Mouse (Mus musculus) right cerebral cortex, adult 2 months (tissue): Measurements from ENCODE around the gene Msantd3.
A peak's percentile ranks its signal among the peaks of the same experiment; 100 is the strongest.

Experiments
- DNase-seq, 2 experiments: peaks; one replicate each; pipeline ENCODE4 v3.0.0; 2021 to 2022; ENCODE audit warnings: low spot score in 2 of 2

Msantd3 gene

DNA sequence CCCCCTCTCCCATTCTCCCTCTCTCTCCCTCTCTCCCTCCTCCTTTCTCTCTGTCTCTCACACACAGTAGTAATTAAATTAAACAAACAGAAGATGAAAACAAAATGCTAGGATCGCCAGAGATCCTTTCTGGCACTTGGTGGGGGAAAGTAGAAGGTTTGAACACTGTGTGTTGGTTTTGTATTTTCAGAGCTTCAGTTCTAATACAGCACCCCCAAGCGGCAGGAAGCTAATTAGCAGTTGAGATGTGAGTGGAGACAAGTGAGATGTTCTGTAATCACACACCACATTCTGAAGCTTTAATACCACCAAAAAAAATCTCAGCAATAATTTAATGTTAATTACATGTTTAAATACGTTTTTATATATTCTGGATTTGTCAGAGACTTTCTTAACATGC is 16.0 kb downstream of the Msantd3 start:
- peak; percentile 56 to 67 for DNase-seq

DNA sequence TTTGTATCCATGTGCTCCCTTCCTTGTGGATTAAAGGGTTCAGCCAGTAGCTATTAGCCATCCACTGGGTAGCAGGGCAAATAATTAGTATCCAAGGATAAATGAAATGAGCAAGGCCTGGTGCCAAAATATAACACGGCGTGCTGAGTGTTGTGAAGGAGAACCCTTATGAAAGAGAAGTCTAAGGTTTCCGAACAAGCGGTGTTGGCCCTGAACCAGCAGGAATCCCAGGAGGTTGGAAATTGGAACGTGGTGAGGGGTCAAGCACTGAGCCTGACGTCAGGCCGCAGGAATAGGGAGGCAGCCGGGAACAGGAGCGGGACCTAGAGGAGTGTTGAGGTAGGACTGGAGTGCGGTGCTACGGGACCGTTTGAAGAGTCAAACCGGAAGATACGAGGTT is 19.9 kb downstream of the Msantd3 start:
- no peak for DNase-seq

DNA sequence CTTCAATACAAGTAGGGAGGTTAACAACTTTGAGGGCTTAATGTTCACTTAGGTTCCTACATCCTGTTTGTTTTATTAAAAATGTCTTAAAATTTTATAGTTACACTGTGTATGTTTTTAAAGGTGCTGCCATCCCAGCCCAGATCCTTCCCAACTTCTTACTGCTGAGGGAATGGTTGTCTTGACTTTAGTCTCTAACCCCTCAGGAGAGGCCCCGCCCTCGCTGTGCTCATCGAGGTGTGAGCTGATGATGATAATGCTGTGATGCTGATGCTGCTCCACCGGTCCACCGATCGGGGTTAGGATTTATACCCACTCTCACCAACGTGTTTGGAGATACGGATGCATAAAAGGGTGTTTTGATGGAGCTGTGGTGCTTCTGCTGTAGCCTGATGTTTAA is 22.1 kb downstream of the Msantd3 start:
- no peak for DNase-seq

DNA sequence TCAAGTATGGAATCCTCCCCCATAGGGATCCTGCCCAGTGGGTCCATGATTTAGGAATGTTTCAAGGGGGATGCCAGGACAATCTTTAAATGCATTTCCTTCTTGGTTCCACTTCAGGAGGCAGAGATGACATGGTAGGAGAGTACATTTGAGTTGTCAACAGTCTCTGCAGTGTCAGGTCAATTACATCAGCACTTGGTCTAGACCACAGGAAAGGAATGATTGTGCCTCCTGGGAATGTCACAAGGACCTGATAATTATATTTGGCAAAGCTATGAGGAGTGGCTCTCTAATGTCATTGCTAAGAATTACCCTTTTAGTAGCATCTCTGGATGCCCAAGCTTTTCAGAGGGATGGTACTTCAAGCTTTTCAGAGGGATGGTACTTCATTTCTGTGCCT is 25.2 kb downstream of the Msantd3 start:
- DNase-seq = no peak

DNA sequence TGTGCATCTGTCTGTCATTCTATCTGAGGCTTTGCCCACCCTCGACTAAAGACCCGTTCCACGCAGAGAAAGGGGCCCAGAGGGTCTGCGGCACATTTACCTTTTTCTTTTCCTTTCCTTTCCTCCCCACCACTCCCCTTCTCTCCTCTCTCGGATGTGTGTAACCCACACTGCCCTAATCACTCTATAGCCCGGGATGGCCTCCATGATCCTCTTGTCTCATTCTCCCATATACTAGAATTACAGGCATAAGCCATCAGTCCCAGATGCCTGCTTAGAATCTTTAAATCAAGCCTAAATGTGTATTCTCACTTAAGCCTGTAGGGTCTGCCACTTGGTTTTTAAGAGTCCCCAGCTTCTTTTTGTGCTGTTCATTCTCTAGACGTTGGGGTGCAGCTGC is 36.6 kb downstream of the Msantd3 start:
- DNase-seq = no peak

DNA sequence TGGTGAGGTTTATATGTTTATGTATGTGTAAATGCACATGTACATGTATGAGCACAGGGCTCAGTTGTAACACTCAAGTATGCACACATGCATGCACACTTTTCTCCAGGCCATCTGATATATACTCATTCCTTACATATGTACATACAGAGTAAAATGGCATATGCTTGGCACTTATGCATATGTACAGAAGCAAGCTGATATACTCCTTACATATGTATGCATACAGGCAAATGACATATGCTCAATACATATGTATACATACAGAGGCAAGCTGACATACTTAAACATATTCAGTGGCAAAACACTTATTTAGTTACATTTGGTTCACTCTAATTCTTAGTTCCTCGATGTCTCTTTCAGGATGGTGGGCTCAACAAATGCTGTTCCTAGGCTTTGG is 38.1 kb downstream of the Msantd3 start:
- DNase-seq = no peak

DNA sequence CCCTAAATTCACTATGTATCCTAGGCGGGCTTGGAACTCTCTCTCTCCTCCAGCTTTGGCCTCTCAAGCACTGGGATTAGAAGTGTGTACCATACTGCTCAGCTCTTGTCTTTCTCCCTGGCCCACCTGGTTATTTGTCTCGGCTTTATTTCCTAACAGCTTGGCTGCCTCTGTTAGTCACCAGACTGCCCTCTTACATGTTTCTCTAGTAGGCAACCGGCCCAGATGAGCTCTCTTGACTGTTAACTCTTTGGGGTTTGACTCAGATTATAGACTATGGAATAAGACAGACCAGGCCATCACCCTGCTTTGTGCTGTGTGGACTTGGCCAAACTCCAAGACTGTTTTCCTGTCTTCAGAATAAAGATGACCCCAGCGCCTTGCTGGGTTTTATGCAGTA is 38.7 kb downstream of the Msantd3 start:
- DNase-seq = no peak

DNA sequence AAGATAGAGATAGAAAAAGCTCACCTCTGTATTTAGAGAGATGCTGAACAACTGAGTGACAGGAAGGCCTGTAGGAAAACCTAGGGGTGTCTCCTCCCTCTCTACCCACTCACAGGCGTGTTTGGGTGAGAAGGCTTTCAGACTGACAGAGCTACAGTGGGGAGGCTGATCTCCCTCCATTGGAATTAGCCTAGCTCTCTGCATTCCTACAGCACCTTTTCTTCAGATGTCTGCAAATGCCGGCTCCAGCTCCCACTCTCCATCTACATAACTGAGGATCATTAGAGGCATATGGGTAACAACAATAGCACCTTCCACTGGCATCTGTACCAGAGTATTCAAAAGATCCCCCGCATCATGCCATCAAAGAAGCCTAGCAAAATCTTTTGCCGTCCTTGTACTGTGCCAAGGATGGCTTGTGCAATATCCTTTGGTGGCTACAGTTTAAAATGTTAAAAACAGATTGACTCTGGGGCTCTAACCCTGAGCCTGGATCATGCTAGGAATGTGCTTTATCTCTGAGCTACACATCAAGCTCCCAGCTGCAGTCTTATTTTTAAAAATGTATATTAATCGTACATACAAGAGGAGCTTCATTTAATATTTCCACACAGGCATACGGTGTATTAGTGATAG is 39.9 kb downstream of the Msantd3 start:
- DNase-seq = no peak

DNA sequence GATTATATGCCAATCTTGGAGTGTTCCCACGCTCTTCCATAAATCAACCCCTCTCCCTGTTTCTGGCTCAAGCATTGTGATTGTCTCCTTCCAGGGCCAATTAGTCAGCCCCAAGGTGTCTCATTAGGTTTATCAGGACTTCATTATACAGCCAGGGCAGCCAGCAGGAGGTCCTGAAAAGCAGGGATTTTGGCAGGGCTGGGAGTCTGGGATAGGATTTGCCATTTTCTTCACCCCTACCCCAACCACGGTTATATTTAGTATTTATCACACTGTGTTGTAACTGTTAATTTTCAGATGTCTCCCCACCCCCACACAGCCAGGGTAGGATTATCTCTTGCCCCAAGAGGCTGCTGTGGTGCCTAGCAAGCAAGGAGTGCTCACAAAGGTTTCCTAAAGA is 41.5 kb downstream of the Msantd3 start:
- no peak for DNase-seq

DNA sequence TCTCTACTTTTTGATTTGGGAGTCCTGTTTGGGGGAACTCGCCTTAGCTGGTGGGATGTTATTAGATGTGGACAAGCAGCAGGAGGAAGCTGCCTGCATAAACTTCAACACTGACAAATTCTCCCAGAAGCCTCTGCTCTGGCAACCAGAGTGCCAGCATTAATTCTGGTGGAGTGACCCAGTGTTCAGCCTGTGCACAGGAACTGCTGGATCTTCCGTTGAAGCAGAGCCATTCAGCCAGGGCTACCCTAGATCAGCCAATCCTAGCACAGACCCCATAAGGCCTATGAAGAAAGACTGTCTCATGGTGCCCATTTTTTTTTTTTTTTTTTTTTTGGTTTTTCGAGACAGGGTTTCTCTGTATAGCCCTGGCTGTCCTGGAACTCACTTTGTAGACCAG is 42.3 kb downstream of the Msantd3 start:
- no peak for DNase-seq

DNA sequence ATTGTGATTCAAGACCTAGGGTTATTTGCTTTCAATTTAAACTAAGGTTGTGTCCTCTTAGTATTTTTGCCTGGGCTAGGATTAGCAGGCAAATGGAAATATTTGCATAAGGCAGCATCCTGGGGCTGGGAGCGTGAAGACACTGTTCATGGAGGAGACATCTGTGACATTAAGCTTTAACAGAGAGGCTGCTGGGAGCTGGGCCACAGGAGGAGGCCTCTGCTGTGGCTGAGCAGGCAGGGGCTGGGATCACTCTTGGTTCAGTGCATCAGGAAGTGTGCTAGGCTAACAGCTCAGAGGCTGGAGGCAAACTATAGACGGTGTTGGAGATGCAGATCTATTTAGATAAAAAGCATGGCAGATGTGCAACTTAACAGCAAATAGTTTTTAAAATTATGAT is 43.2 kb downstream of the Msantd3 start:
- DNase-seq = no peak

DNA sequence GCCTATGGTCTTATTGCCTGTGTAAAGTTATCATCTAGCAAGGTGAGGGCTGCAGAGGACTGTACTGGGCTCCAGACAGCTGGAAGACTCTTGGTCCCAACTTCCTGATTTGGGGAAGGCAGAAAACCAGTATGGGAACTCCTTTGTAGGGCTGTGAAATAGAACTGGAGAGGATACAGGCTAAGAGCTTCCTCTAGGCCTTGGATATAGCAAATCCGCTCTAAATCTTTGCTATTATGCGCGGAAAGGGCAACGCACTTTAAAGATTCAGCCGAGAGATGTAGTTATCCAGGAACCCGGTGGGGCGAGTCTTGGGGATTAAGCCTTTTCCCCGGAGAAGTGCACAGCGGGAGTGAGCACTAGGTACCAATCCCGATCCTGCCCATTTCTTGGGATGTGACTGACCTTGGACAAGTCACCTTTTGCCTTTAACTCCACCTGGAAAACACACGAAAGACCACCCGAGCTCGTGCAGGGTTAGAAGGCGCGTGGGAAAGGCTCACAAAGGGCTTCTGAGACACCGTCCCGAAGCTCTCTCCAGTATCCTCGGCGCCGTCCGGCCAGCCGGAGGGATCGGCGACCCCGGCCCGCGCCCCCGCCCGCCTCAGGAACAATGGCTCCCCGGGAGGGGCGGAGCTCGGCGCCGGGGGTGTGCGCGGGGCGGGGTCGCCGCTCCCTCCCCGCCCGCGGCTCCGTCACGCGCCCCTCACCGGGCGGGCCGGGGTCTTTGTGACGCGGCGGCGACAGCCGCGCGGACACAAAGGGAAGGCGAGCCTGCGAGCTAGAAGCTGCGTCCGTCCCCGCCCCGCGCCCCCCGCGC is 44.9 kb downstream of the Msantd3 start, which contains the start of gene Tmeff1:
Gene Tmeff1, plus strand, starts transcription at position 754 of the 820 bp plus-strand sequence.
- DNase-seq = peak; percentile 30 to 39

DNA sequence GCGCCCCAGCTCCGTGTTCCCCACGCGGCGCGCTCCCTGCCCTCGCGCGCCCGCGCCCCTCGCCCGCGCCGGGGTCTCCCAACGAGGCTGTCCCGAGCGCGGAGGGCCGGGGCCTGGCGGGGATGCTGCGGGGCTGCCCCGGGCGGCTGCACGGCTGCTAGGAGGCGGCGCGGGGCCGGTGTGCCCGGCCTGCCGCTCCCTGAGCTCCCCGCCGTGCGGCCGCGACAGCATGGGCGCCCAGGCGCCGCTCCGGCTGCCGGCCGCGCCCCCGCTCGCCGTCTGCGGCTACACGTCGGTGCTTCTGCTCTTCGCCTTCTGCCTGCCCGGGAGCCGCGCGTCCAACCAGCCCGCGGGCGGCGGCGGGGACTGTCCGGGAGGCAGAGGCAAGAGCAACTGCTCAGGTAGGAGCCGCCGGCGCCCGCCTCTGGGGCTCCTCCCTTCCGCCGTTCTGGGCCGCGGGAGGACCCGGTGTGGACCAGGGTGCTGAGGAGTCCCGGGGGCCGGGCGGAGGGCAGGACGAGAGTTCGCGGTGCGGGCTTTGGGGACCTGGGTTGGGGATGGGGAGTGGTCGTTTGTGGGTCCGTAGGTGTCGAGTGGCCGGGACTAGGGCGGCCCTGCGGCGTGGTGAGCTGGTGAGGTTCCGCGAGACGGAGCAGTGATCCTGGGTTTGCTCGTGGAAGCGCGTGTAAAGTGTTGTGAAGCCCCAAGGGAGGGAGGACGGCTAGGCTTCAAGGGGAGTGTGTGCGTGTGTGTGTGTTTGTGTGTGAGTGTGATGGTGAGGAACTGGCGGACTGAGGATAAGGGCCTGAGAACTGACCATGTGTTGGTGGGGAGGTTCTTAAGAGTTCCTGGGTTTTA is 45.7 kb downstream of the Msantd3 start:
- DNase-seq = peak; percentile 26 to 49

DNA sequence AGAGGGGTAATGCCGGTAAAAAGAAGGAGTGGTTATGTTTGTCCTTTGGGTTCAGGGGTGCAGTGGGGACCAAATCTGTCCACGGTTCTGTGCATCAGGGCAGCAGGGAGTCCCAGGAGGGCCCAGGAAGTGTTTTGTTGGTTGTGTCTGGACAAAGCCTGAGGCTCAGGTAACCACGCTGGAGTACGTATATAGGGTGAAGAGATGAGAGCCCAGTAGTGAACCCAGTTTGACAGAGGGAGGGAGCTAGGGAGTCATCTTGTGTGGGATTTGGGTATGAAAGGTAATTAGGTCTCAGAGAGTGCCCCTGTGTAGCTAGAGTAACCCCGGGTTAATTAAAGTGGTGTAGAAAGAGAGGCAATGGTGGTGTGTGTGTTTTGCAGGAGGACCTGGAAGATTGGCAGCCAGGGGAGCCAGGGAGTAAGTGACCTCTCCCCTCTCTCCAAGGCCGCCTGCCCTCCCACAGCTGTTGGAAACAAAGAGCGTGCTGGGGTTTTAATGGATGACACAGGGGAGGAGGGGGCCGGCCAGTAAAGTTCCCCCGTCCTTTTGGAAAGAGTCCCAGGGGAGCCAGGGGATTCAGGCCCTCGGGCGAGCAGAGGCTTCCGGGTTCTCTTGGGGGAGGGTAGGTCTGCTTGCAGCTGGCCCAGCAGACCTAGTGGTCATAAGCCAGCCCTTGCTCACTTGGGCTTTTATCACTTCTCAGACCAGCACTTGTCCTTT is 46.5 kb downstream of the Msantd3 start:
- no peak for DNase-seq

DNA sequence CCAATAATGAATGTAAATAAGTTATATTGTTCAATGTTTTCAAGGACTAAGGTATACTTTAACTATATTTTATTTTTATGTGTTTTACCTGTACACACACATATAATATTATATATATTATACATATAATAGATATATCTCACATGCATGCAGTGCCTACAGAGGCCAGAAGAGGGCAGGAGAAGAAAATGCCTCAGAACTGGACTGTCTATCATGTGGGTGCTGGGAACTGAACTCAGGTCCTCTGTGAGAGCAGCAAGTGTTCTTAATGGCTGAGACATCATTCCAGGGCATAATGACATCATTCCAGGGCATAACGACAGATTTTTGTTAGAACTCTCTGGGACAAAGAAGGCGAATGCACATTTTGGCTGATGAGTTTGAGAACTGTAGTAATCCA is 47.8 kb downstream of the Msantd3 start:
- DNase-seq = no peak

DNA sequence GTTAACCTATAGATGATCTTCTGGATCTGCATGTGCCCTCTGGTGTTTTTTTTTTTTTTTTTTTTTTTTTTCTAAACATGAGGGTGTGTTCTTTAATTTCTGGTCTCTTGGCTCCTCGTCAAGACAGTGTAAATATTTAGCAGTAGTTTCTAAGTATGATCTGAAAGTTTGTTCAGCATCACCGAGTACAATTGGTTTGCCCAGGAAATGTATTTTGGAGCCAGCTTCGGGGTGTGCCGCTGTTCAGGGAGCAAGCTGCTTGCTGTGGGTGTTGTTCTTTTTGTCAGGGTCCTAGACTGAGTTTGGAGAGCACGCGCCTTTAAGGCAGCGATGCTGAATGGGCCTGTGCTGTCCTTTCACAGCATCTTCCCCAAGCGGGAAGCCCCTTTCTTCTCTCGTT is 48.8 kb downstream of the Msantd3 start:
- DNase-seq = no peak

DNA sequence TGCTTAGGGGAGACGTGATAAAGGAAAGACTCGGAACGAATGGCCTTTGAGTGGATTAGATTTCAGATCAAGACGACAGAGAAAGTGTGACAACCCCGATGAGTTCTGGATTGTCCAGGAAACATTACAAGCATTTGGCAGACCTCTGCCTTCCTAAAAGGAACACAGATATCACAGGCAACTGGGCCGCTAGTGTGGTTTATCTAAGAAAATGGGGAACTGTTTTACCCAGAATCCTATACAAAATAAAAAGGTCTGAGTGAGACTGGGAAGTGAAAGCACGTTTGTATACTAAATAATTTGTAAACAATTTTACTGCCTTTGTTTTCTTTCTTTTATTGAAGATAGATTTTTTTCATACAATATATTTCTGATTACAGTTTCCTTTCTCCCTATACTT is 51.1 kb downstream of the Msantd3 start:
- DNase-seq = no peak

DNA sequence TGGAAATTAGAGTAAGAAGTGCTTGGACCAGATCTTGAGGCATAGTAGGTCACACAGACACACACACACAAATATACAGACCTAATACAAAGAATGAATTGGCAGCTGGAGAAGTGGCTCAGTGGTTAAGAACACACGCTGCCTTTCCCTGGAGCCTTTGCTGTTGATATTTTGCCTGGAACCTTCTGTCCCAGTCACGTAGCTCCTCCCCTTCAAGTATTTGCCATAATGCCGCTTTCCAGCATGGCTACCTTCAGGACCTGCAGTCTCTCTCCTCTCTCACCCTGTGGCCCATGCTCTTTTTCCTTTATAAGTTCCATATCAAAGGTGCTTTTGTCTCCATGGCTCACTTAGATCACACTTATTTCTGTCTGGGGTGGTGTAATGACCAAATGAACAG is 51.7 kb downstream of the Msantd3 start:
- no peak for DNase-seq

DNA sequence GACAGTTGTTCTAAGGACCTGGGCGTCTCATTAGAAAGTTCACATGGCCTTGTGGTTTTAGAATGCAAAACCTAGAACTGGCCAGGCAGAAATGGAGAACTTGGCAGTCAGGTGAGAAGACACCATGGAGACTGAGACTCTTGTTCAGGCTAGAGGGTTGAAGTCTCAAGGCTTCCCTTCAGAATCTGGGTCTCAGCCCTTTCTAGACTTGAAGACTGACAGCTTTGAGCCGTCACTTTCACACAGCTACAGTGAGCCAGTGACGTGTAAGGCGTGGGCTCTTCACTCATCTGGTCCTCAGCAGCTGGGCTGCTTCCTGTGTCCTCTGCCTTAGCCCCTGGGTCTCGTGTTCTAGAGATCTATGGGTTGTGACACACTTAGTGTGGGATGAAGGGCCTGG is 52.6 kb downstream of the Msantd3 start:
- DNase-seq = no peak

DNA sequence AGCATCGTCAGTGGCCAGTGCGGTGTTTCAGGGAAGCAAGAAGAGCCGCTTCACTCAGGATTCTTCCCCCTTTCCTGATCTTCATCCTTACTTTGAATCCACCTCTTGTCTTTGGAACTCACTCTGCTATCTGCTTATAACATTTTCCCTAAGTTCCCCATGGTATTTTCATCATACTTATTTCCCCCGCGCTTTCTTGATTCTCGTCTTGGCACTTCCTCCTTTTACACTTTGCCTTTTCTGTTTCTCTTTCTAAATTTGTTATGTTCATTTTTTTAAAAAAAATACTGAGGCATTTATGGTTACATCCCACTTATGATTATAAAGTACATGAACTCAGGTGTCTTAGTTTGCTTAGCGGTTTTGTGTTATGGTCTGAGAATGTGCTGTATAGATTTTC is 53.1 kb downstream of the Msantd3 start:
- DNase-seq = no peak

DNA sequence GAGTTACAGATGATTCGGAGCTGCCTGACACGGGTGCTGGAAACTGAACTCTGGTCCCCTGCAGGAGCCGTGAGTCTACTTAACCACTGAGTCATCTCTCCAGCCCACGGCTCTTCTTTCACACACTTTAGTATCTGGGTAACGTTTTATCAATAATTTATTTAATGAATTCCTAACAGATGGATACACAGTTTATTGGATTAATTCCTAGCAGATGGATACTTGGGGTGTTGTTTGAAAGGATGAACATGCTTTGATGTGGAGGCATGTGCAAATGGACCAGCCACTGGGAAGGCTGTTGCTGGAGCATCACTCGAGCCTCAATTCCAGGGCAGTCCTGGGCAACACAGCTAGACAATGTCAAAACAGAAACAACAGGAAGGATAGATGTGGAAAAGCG is 56.4 kb downstream of the Msantd3 start:
- no peak for DNase-seq

DNA sequence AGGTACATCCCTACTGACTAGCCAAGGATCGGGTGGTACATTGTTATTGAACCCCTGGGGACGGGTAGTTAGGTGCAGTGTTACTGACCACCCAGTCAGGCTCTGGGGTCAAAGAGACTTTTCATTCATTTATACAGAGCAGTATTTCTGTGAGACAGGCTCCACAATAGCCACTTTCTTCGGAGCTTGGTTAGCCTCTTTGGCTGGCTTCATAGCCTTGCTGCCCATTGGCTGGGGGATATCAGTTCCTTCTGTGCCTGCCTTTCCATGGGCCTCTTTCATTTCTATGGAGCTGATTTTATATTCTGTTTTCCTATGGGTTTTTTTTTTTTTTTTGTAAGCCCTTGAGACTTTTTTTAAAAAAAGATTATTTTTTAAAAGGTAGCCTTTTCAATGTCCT is 65.9 kb downstream of the Msantd3 start:
- no peak for DNase-seq
